Mouse (Mus musculus) stomach, embryonic 16.5 days (tissue): ENCODE measurements at regions not wholly inside any gene's neighbourhood (a gene's known extent, or its start where the extent isn't known, plus 50 kb on each side); places are given as distances from the start of the nearest gene placed in this dataset.
"Not testable (repeated sequence)": the region's sequence is repeated elsewhere in the genome, so short reads cannot be mapped to it uniquely, and the experiment has no call there.

ENCODE experiments used
- ATAC-seq: fragments of 200-750 bp; cut with Nextera tagmentation; 2 replicates; pipeline ENCODE4 v1.8.0; 2017; ENCODE audit warnings: moderate number of reproducible peaks, moderate TSS enrichment; ENCODE audit not compliant: insufficient read depth, low FRiP score
- H3K27ac ChIP-seq: fragments of 300-500 bp; sonication (generic); 2 replicates; pipeline ENCODE4 v1.5.1; 2014; ENCODE audit warnings: low read length
- H3K27me3 ChIP-seq: fragments of 300-500 bp; sonication (generic); 2 replicates; pipeline ENCODE4 v1.6.1; 2014; ENCODE audit warnings: low read length, control low read depth, mixed read lengths; ENCODE audit not compliant: control insufficient read depth, insufficient read depth
- H3K36me3 ChIP-seq: fragments of 300-500 bp; sonication (generic); 2 replicates; pipeline ENCODE4 v1.6.1; 2014; ENCODE audit warnings: low read length; ENCODE audit not compliant: control insufficient read depth, insufficient read depth
- H3K4me1 ChIP-seq: fragments of 300-500 bp; sonication (generic); 2 replicates; pipeline ENCODE4 v1.6.1; 2014; ENCODE audit warnings: low read length, control low read depth, mixed read lengths; ENCODE audit not compliant: control insufficient read depth, insufficient read depth
- H3K4me2 ChIP-seq: fragments of 300-500 bp; sonication (generic); 2 replicates; pipeline ENCODE4 v1.6.1; 2014; ENCODE audit warnings: low read depth, low read length, mixed read lengths
- H3K4me3 ChIP-seq: fragments of 300-500 bp; sonication (generic); replicated peaks from 2 replicates; pipeline ENCODE4 v1.5.1; 2014; ENCODE audit warnings: mild to moderate bottlenecking, low read length
- H3K9ac ChIP-seq: fragments of 300-500 bp; sonication (generic); 2 replicates; pipeline ENCODE4 v1.6.1; 2014; ENCODE audit warnings: low read length
- H3K9me3 ChIP-seq: fragments of 300-500 bp; sonication (generic); replicated peaks from 2 replicates; pipeline ENCODE4 v1.6.1; 2016; ENCODE audit warnings: low read length, control low read depth; ENCODE audit not compliant: control insufficient read depth
- WGBS: fragments of 180-500 bp; shearing (Covaris S2); extraction: QIAGEN DNeasy Blood & Tissue Kit; methylation state at CpG from one replicate; pipeline ENCODE4 v1.1.7; 2014; 5-methylcytosine and 5-hydroxymethylcytosine counted together

- no peak overlapping the region for H3K4me3 ChIP-seq
- no peaks in the 10 kb centered on the region for H3K4me1 ChIP-seq
- ATAC-seq, result no peak
- no peak overlapping the region for H3K27ac ChIP-seq
- H3K27me3 ChIP-seq, result no peaks in the 10 kb centered on the region
- no peaks in the 10 kb centered on the region for H3K36me3 ChIP-seq
- no peaks in the 10 kb centered on the region for H3K9me3 ChIP-seq
- H3K9ac ChIP-seq, result no peak overlapping the region
- no peak overlapping the region for H3K4me2 ChIP-seq
Measured at GRCm38 (mm10) chr9:3264467-3264866, 70.5 kb upstream of the Alkbh8 start.

- H3K4me2 ChIP-seq, H3K9ac ChIP-seq, ATAC-seq, H3K27ac ChIP-seq, H3K36me3 ChIP-seq, H3K4me3 ChIP-seq, H3K4me1 ChIP-seq, H3K9me3 ChIP-seq, H3K27me3 ChIP-seq: not testable (repeated sequence)
- 84% methylated on average over 8 of the region's 8 CpGs for whole genome bisulfite sequencing
Measured at GRCm38 (mm10) chr9:3280496-3280895, 54.4 kb upstream of the Alkbh8 start.

GRCm38 (mm10) chr9:3281906-3282305 lies 53.0 kb upstream of the Alkbh8 start:
- not testable (repeated sequence) for H3K4me1 ChIP-seq

DNA sequence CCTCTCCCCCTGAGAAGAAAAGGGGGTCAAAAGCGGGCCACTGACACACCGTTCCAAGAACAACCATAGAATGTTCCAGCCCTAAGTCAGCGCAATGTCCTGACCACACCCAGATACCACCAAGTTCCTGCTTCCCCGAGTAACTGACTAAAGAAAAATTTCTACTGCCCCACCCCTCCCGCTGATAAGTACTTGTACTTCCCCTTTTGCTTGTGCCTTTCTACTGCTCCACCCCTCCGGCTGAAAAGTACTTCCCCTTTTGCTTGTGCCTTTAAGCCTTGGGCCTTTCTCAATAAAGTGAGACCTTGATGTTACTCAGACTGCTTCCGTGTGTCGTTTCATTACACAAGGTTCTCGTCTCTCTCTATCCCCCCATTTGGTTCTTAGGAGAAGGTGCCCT lies 51.6 kb upstream of the Alkbh8 start:
- H3K9me3 ChIP-seq, H3K36me3 ChIP-seq, H3K9ac ChIP-seq, H3K4me1 ChIP-seq, H3K27me3 ChIP-seq, ATAC-seq, H3K4me3 ChIP-seq, H3K4me2 ChIP-seq, H3K27ac ChIP-seq: not testable (repeated sequence)
- WGBS, result 83% methylated on average over 9 of the region's 9 CpGs

More at GRCm38 (mm10) chr9:3281906-3282305, 53.0 kb upstream of the Alkbh8 start:
- not testable (repeated sequence) for H3K36me3 ChIP-seq, H3K27me3 ChIP-seq, H3K9me3 ChIP-seq, ATAC-seq, H3K4me3 ChIP-seq, H3K27ac ChIP-seq, H3K4me2 ChIP-seq, H3K9ac ChIP-seq
- 94% methylated on average over 3 of the region's 3 CpGs for WGBS
